Mouse (Mus musculus): ENCODE measurements around the gene Zswim8.

The Zswim8 gene

DNA sequence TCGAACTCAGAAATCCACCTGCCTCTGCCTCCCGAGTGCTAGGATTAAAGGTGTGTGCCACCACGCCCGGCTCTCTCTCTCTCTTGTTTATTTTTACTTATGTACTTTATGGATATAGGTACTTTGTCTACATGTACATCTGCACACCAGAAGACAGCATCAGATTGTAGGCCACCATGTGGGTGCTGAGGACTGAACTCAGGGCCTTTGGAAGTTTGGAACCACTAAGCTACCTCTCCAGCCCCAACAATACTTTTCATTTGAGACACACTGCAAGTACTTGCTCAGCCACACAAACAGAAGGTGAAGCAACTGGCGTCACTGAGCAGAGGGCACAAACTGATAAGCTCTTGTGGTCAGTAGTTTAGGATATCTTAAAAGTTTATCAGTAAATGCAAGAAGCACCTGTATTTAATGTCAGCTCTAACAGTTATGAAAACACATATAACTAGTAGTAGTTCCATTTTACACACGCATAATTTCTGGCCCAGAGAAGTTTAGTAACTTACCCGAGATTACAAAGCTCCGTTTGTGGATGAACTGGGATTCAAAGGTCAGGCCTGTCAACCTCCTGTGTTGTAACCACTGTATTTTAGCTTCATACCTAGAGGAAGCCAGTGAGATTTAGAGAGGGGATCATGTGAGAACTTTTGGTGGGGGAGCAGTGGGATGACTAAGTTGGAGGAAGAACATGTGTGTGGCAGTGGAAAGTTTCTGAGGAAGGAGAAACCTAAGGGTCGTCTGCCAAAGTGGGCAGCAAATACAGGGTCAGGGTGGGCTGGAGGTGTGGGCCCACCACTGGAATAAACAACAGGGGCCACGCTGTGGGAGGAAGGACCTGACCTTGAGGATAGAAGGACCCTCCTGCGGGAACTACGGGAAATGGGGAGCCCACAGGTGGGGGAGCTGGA lies 25.9 kb downstream of the Zswim8 start:
- DNase-seq, result peak in 1 of 2 experiments; percentile 27

DNA sequence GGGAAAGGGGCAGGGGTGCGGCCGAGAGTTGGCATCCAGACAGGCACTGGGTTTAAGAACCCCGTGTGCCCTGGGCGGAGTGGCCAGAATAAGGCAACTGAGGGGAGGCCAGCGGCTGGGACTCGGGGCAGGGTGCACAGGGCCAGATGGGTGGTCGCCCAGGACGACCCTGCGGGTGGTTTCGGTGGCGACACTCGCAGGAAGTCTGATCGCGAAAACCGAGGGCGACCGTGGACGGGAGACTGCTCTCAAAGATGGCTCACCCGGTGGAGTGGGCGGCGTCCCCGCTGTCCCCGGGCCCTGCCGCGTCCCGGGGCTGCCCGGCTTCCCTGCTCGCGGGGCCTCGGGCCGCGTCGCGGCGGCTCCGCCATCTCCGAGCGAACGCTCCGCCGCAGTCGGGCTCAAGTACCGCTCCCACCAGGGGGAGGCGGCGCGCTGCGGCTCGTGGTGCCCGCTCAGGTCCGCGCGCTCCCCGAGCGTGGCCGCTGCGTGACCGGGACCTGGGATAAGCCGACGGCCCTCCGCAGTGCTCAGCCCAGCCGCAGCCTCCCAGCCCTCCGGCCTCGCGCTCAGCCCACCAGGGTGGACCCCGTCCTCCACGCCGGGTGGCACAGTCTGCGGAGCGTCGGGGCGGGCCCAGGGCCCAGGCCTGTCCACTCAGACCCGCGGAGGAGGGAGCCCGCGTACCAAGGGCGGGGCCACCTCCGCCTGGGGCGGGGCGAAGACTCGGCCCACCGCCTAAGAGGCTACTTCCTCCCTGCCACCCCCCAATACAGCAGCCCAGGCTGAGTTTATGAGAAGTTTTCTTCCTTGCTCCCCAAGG lies 26.8 kb downstream of the Zswim8 start, which contains the start of gene Ndst2:
Ndst2 (minus strand) TSS at position 611 of the 823 bp plus-strand sequence.
- DNase-seq, result peak; percentile 89 to 94

DNA sequence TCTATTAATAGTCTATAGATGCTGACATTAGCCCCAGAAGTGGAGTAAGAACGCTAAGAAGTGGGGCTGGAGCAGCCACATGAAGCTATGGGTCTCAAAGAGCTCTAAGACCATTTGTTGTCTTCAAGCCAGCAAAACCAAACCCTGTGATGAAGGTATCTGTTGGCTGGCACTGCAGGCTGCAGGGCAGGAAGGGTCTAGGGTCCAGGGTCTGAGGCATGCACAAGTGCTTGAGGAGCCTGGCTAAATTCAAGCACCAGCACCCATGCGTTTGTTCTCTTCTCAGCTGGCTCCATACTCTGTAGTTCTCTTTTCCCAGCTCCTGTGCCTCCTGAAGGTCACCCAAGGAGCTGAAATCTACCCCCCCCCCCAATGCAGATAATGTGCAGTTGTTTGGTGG lies 27.7 kb downstream of the Zswim8 start:
- no peak for DNase-seq

DNA sequence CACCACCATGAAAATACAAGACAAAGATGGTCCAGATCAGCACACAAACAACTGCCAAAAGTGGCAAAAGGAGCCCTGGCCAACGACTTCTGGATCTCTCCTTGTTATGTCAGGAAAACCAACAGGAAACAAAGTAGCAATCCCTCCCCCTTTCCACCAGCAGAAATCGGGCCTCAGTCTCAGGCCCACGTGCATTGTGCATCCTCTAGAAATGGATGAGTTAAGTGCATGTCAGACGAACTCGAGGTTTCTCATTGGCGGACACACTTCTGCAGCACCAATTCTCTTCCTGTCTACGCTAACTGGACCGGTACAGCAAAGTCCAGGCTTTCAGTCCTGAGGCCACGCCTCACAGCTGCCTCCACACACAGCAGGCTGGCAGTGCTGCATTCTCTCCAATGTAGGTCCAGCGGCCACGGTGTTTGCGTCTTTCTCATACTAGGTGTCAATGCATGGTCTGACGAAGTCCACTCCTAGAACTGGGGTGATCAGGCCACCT lies 28.6 kb downstream of the Zswim8 start:
- no peak for DNase-seq

DNA sequence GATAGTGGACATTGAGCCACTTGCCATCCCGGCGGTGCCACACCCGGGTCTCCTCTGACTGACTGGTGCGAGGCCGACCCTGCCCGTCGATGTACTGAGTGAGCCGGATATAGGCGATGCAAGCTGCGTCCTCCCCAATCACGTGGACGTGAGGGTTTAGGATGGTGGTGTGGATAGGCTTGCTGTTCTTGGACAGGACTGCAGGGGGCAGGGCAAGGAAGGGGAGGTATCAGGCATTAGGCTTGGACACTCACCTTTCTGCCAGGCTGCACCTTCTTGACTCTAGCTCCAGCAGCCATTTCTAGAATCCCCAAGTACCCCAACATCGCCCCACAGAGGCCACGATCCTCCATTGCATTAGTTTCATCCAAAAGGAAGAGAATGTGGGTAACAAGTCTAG lies 30.0 kb downstream of the Zswim8 start:
- DNase-seq, result peak; percentile 73 to 84

DNA sequence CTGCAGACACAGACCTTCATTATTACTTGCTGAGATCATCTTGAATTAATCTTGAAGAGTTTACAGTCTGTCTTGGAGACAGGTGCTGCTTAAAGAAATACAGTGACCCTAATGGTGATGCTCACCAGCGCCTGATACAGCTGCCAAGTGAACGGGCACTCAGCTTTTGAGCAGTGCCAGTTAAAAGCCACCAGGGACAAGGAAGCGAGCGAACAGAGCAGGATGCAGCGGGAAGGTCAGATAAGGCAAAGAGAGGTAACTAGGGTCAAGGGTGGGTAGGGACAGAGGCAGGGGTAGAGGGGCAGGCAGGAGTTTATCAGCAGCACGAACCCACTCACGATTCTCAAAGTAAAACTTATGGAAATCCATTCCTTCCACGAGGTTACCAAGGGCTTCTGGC lies 31.2 kb downstream of the Zswim8 start:
- no peak for DNase-seq

DNA sequence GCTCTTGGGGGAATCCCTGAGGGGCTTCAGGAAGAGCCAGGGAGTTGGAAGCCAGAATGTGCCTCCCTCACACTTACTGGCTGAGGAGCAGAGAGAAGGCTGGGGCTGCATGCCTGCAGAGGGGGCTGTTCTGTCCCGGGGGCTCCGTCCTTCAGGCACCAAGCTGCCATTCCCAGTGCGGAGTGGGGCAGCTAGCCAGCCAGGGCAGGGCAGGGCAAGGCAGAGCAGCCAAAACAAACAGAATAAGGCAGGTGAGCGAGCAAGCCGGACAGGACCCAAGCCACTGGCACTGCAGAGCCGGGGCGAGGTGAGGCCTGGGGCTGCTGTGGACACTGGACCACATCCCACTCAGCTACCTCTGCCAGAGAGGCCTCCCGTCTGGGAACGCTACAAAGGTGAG lies 33.9 kb downstream of the Zswim8 start:
- DNase-seq, result peak in 1 of 2 experiments; percentile 28

DNA sequence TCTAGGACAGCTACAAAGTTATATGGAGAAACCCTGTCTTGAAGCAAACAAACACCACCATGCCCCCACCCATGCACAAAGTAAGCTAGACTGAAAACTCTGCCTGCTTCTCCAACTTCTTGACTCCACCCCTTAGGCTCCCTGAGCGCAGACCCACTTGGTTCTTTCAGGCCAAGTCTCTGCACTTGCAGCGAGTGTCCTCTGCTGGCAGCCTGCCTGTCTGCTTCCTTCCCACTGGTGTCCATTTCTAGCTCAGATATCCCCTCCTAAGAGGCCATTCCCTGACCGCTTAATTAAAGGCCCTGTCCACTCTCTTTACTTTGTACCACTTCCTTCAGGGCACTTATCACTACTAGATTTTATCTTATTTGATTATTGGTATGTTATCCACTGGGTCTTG lies 36.3 kb downstream of the Zswim8 start:
- peak; percentile 42 to 73 for DNase-seq

DNA sequence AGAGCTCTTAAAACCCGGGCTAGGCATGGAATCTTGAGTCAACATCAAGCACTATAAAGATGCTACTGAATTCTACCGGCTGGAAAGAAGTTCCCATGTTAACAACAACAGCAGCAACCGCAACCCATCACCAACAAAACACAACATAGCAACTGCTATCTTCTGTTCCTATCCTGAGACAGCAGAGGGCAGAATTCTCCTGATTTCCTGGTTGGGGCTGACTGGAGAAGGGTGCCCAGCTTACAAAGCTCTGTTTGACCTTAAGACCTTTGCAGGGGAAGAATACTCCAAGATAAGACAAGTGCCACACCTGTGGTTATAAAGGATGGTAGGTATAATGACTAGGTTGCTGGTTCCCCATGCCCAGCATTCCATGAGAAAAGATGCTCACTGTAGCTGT lies 39.6 kb downstream of the Zswim8 start:
- DNase-seq, result no peak

DNA sequence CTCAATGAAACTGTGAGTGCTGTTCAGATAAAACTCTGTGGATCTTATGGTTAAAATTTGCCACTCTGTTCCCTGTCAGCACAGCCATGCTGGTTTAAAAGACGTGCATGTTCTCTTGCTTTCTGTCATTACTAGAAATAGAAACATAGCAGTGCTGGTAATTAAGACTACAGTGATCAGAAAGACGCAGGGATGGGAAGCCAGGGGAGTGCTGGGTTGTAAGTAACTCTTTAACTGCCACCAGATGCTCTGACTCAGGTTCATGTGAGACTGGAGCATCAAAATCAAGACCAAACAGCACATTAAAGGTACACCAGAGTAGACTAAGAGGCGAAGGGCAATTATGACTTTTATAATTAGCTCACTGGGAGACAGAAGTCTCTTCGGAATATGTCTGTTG lies 41.0 kb downstream of the Zswim8 start:
- no peak for DNase-seq

DNA sequence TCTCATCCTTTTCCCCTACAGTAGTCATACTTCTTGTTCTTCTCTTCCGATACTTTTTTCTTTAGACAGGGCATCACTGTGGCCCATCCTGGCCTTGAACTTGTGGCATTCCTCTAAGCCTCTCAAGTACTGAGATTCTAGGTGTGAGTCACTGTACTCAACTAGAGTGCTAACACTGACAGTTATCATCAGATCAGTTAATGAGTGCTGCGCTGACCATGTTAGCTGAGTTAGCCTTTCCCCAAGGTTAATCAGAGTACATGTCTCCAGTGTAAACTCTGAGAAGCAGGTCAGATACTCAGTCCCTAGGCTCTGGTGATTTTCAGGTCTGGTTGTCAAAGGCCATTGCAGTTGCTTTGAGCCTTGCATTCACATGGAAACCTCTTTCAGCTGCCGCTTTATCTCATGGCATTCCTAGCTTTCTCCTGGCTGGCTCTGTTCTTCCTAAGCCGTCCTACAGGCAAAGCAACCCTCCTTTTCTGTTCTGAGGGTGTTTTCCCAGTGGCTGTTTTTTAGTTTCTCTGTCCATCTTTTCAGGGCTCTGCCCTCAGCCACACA lies 42.2 kb downstream of the Zswim8 start:
- DNase-seq, result no peak

DNA sequence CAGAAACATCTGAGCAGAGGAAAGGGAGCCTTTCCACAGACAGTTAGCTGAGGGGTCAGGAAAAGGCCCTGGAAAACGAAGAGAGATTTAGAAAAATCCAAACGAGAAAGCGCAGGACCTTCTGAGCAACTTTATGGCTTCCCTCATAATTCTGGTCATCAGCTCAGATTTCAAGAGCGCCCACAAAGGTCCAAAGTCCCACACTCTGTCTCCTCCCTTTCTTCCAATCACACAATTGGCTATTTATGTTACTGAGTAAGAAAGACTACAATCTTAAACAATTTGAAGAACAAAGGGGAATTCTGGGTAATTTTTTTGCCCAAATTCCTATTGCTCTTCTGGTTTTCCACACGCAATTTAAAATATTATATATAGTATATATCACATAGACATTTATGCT lies 43.2 kb downstream of the Zswim8 start:
- DNase-seq, result no peak

DNA sequence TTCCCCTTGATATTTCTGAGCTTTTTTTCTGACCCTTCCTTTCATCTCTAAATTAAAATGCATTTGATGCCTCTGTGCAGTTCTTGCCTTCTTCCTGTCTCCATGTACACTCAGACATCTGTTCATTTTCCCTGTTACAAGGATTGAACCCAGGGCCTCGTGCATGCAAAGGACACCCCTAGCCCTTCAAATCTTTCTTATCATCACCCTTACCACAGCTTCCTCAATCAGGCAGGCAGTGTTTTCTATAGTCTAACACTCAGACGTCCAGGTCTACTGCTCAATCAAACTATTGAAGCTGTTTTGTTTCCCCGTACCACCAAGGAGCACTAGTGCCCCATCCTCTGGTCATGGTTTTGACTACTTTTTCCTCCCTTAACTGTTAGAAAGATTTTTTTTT lies 46.4 kb downstream of the Zswim8 start:
- DNase-seq, result no peak

DNA sequence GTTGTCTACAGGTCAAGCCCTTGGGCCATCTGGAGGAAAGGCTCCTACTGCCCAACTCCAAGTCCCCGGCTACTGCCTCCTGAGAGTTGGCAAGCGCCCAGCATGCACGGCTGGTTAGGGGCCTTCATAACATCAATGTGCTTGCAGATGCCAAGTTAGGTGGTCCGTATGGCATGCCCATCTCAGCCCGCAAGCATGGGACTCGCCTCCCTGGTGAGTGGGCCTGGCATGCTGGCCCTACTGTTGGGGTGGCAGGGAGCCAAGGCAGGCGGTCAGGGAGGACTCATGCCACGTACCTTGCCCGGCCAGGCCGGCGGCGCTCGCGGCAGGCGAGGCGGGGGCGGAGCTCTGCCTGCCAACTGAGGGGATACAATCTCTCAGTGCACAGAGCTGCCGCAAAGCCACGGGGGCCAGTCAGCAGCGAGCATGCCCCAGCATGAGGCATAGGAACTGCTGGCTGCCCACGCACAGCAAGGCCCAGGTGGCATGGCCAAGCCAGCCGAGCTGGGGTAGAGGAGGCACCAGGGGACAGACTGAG lies 50.1 kb downstream of the Zswim8 start:
- peak; percentile 62 to 87 for DNase-seq

DNA sequence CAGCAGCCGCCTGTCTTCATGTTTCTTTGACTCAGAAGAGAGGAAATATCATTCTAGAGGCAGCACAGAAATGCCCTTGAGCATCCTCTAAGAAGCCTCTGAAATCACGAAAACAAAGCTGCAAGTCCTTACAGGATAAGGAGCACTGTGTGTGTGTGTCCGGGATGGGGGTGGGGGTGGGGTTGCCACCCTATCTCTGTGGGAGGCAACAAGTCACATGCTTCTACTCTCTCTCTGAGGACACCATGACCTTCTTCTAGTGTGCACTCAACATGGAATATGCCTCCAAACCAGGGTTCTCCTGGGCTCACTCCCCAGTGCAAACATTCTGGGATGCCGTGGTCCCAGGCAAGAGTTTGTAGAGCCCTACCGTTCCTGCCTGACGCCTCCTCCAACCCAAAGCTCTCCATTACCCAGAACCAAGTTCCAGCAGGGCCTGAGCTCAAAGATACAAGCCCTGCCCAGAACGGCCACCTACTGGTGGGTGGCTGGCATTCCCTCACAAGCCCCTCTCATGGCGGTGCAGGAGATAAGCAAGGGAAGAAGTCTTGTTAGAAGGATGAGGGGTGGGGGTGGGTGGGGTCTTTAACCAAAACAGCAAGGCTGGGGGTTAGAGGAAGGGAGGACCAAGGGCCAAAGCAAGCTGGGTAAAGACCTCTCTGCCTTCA lies 51.5 kb downstream of the Zswim8 start:
- DNase-seq, result no peak

DNA sequence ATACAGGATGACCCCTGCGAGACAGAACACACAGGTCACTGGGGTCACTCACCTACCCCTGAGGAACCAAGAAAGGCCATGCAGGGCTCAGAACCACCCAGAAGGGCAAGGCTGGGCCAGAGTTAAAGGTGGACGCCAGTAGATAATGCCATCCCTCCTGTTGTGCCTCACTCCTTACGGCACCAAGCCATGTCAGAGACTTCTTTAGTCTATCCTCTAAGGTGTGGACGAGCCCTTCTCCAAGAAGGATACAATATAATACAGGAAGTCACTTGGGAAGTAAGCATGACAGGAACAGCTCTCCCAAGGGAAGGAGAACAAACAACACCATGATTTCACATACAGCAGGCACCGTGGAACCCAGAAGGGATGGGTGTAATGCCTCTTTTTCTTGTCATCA lies 57.6 kb downstream of the Zswim8 start:
- DNase-seq, result no peak

DNA sequence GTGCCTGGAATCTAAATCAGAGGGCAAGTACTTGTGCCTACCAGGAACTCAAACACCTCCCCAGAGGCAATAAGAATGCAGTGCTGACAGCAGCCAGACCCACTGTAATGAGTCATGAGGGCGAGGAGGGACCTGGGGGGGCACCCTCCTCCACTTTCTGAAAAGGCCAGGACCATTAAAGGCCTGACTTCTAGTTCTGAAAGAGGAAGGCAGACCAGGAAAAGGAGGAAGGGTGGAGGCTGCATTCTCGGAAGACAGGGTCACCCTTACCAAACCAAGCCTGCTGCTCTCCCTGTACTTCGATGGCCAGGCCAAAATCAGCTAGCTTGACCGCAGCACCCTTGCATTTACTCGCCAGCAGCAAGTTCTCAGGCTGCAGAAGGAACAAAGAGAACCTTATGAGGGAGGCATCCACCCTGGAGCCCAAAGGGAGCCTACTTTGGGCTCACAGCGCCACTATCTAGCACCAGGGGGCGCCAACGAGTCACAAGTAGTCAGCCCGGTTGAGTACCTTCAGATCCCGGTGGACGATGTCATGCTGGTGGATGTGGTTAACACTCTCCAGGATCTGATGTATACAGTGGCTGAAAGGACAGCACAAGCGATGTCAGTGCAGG lies 58.4 kb downstream of the Zswim8 start:
- DNase-seq, result peak; percentile 89 to 96

DNA sequence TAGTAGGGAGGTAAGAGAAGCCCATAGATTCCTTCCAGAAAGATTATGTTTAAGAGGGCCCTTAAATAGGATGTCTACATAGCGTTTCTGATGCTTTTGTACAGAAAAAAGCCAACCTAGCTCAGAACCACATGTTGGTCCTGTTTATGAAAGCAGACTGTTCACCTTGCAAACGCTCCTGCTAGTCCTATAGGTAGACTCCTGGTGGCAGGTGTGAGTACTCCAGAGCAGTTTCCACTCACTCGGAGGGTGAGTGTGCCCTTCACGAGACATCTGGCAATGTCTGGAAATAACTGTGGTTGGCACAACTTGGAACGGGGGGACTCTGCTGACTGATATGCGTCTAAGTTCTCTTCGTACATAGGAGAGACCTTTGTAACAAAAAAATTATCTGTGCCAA lies 60.6 kb downstream of the Zswim8 start:
- DNase-seq, result no peak

DNA sequence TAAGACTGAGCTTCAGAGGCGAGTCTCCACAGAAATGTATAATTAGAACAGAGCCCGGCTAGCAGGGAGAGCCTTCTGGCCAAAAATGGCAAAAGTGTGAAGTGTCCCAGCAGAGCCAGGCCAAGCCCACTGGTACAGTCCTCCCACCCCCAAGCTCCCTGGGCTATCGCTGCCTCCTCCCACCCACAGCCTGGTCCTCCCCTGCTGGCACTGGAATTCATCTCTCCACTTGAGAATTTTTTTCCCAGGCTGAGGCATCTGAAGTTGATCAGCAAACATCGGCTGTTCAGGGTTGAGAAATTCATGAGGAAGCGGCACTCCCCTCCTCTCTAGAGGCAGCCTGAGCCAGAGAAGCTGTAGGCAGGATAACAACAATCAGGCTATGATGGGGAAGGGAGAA lies 61.2 kb downstream of the Zswim8 start:
- DNase-seq, result no peak

DNA sequence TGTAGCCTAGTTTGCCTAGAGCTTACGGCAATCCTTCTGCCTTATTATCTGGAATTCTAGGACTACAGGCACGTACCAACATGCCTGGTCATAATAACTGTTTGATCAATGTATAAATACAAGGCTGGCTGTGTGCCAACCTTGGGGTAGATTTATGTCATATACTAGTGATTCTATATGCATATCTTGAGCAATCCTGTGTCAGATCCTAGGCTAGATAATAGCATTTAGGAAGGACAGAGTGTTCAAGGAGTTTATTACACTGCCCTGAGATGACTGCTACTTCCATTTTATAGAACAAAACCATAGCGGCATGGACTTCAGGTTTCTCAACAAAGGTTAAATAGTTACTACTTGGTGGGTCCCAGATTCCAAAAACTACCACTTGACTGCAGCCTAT lies 64.6 kb downstream of the Zswim8 start:
- no peak for DNase-seq

DNA sequence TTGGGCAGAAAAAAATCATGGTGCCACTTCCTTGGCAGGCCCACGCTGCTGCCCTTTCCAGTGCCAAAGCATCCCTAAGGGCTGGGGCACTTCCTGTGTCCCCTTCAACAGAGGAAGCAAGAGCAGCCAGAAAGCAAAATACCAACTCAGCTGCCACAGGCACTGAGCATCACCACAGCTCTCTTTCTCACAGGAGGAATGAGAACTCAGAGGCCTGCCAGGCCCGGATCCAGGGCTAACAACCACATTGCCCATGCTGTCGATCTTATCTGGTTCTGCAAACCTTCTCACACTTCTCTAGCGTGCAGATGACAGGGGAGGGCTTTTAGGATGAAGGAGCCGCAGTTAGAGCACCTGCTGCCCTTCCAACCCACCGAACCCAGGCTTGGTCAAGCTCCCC lies 65.5 kb downstream of the Zswim8 start:
- DNase-seq, result no peak
